Mouse (Mus musculus) heart, embryonic 16.5 days (tissue): ENCODE results near the gene Fkbp8. TPM values are rescaled to one million over a fixed set of nuclear protein-coding genes. Genes with fewer than 3 reads are reported as not detected.
A peak's percentile ranks its signal among the peaks of the same experiment; 100 is the strongest.
"Not testable (repeated sequence)": the region's sequence is repeated elsewhere in the genome, so short reads cannot be mapped to it uniquely, and the experiment has no call there.

Source experiments
- ATAC-seq: fragments of 200-750 bp; cut with Nextera tagmentation; replicated peaks from 2 replicates; pipeline ENCODE4 v1.8.0; 2017; ENCODE audit warnings: moderate number of reproducible peaks; ENCODE audit not compliant: insufficient read depth, low FRiP score; ENCODE audit errors: extremely low read depth
- H3K27ac ChIP-seq: fragments of 300-500 bp; sonication (generic); 2 replicates; pipeline ENCODE4 v1.5.1; 2014; ENCODE audit warnings: mild to moderate bottlenecking, low read length, control low read depth, moderate library complexity
- H3K27me3 ChIP-seq: fragments of 300-500 bp; sonication (generic); 2 replicates; pipeline ENCODE4 v1.6.1; 2014; ENCODE audit warnings: low read length, mixed read lengths; ENCODE audit not compliant: control insufficient read depth, insufficient read depth
- H3K36me3 ChIP-seq: fragments of 300-500 bp; sonication (generic); 2 replicates; pipeline ENCODE4 v1.6.1; 2014; ENCODE audit not compliant: control insufficient read depth, insufficient read depth
- H3K4me1 ChIP-seq: fragments of 300-500 bp; sonication (generic); 2 replicates; pipeline ENCODE4 v1.6.1; 2014; ENCODE audit warnings: low read length, mixed read lengths; ENCODE audit not compliant: control insufficient read depth, insufficient read depth
- H3K4me2 ChIP-seq: fragments of 300-500 bp; sonication (generic); 2 replicates; pipeline ENCODE4 v1.6.1; 2014; ENCODE audit warnings: low read depth, mild to moderate bottlenecking, control low read depth, low read length
- H3K4me3 ChIP-seq: fragments of 300-500 bp; sonication (generic); 2 replicates; pipeline ENCODE4 v1.5.1; 2014; ENCODE audit warnings: mild to moderate bottlenecking, control low read depth, low read length
- H3K9ac ChIP-seq: fragments of 300-500 bp; sonication (generic); 2 replicates; pipeline ENCODE4 v1.6.1; 2014; ENCODE audit warnings: low read length, control low read depth
- H3K9me3 ChIP-seq: fragments of 300-500 bp; sonication (generic); replicated peaks from 2 replicates; pipeline ENCODE4 v1.6.1; 2016; ENCODE audit warnings: low read length; ENCODE audit not compliant: control insufficient read depth
- whole genome bisulfite sequencing: fragments of 180-500 bp; shearing (Covaris S2); extraction: QIAGEN DNeasy Blood & Tissue Kit; methylation state at CpG from one replicate; pipeline ENCODE4 v1.1.7; 2014; 5-methylcytosine and 5-hydroxymethylcytosine counted together
- polyA plus RNA-seq: library from polyadenylated mRNA; unstranded; fragments of >200 nt; fragmentation: Nextera tagmentation; extraction: Ambion mirVana; gene quantifications from 2 replicates; pipeline ENCODE4 v1.2.1, GENCODE M21; 2015

Fkbp8 gene
- polyA plus RNA-seq, 1 experiment from 2014 or later: 273 TPM

GRCm38 (mm10) chr8:70507027-70507393 lies 20.5 kb upstream of the Fkbp8 start:
- ATAC-seq: no peak
- no peak overlapping the region for H3K27ac ChIP-seq
- no peak overlapping the region for H3K4me3 ChIP-seq

GRCm38 (mm10) chr8:70509281-70509952 lies 18.1 kb upstream of the Fkbp8 start:
- Histone ChIP-seq H3K9ac (peak overlapping the region; percentile 99), H3K4me3 (peak overlapping the region; percentile 95), H3K4me1 (peaks cover 25% of the 10 kb centered on the region), H3K36me3 (peaks cover 17% of the 10 kb centered on the region), H3K27ac (peak overlapping the region; percentile 97), H3K27me3 (no peaks in the 10 kb centered on the region), H3K9me3 (no peaks in the 10 kb centered on the region), H3K4me2 (peak overlapping the region; percentile 72)
- ATAC-seq: no peak
- WGBS: 5% methylated on average over 25 of the region's 25 CpGs

More at GRCm38 (mm10) chr8:70507027-70507393, 20.5 kb upstream of the Fkbp8 start:
- 66% methylated on average over 5 of the region's 5 CpGs for WGBS
- Histone ChIP-seq H3K4me2 (no peak overlapping the region), H3K9ac (no peak overlapping the region), H3K4me1 (peaks cover 31% of the 10 kb centered on the region), H3K36me3 (peaks cover 12% of the 10 kb centered on the region), H3K27me3 (peaks cover 7% of the 10 kb centered on the region), H3K9me3 (no peaks in the 10 kb centered on the region)

GRCm38 (mm10) chr8:70510228-70510915 lies 17.2 kb upstream of the Fkbp8 start, which contains the start of gene Uba52:
Gene Uba52, minus strand, starts transcription at chr8:70510801.
- Histone ChIP-seq H3K4me2 (peak within 1 kb of the TSS; percentile 72), H3K27ac (peak within 1 kb of the TSS; percentile 97), H3K9ac (peak within 1 kb of the TSS; percentile 99), H3K27me3 (no peaks in the 10 kb centered on the region), H3K4me3 (peak within 1 kb of the TSS; percentile 95), H3K4me1 (peaks cover 23% of the 10 kb centered on the region), H3K36me3 (peaks cover 18% of the 10 kb centered on the region), H3K9me3 (no peaks in the 10 kb centered on the region)
- WGBS: 2% methylated on average over 72 of the region's 74 CpGs
- peak; percentile 84 for ATAC-seq

DNA sequence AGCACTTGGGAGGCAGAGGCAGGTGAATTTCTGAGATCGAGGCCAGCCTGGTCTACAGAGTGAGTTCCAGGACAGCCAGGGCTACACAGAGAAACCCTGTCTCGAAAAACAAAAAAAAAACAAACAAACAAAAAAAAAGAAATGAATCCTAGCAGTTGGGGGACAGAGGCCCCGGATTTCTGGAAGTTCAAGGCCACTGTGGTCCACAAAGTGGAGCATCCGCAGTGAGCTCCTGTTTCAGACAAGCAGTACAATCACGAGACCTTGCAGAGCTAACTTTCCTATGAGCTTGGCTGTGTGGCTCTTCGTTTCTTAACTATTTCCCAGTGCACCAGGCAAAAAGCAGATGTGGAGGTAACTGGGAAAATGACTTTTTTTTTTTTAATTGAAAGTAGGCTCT lies 16.4 kb upstream of the Fkbp8 start:
- Histone ChIP-seq H3K4me2 (peak overlapping the region; percentile 59), H3K4me1 (peaks cover 16% of the 10 kb centered on the region), H3K4me3 (peak overlapping the region; percentile 95), H3K36me3 (peaks cover 19% of the 10 kb centered on the region)
- not testable (repeated sequence) for H3K27ac ChIP-seq, H3K9ac ChIP-seq, H3K27me3 ChIP-seq, ATAC-seq, H3K9me3 ChIP-seq
- WGBS: 74% methylated on average over 6 of the region's 6 CpGs

DNA sequence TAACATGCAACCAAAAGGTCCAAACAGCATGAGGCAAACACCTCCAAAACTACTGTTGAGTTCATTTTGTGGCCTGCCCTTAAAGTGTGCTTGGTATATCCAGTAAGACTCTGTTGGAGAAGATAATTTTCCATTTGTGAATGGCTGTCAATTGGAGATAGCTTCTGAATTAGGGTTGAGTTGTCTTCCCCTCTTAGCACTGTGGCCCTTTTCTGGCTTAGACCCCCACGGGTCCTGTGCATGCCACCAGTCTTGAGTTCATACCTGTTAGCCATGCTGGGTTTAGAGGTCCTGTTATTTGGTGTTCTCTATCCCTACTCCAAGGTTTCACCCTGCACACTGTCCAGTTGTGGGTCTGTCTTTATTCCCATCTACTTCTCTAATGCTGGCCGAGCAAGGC lies 15.8 kb upstream of the Fkbp8 start:
- peaks cover 23% of the 10 kb centered on the region for H3K36me3 ChIP-seq
- H3K9me3 ChIP-seq: no peaks in the 10 kb centered on the region
- peaks cover 16% of the 10 kb centered on the region for H3K4me1 ChIP-seq
- H3K27ac ChIP-seq: no peak overlapping the region
- no peak for ATAC-seq
- H3K27me3 ChIP-seq: no peaks in the 10 kb centered on the region
- no peak overlapping the region for H3K9ac ChIP-seq
- H3K4me3 ChIP-seq: no peak overlapping the region
- no peak overlapping the region for H3K4me2 ChIP-seq
- WGBS: 90% methylated on average over 2 of the region's 2 CpGs

DNA sequence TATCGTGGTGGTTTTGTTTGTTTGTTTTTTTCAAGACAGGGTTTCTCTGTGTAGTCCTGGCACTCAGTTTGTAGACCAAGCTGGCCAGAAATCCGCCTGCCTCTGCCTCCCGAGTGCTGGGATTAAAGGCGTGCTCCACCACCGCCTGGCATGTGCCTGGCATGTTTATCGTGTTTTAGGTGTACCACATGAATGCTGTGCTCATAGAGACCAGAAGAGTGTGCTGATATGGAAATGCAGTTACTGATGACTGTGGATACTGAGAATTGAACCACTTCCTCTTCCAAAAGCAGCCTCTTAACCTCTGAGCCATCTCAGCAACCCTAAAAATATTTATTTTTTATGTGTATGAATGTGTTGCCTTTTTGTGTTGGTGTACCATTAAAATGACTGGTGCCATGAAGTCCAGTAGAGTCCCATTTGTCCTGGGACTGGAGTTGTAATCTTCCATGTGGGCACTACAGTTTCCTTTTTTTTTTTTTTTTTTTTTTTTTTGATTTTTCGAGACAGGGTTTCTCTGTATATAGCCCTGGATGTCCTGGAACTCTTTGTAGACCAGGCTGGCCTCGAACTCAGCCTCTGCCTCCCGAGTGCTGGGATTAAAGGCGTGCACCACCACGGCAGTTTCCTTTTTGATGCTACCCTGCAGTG lies 15.1 kb upstream of the Fkbp8 start:
- no peak overlapping the region for H3K4me2 ChIP-seq

DNA sequence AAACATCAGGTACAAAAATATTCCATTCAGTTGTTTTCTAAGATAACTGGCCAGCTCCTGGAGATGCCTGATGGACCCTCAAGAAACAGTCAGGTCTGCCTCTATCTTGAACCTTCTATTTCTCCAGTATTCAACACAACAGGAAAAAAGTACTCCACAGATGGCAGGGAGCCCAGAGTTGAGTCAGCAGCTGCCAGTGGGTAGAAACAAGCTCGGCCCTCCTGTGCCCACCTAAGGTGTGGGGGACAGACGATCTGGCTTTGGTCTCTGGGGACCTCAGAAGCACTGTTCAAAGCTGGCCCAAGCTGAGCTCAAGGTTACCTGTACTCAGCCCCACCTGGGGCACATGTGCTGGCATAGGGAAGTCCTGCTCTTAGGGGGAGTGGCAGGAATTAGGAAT lies 14.1 kb upstream of the Fkbp8 start:
- 25% methylated on average over 2 of the region's 2 CpGs for WGBS
- Histone ChIP-seq H3K27me3 (no peaks in the 10 kb centered on the region), H3K4me1 (peaks cover 16% of the 10 kb centered on the region), H3K27ac (no peak overlapping the region), H3K4me2 (no peak overlapping the region), H3K36me3 (peaks cover 20% of the 10 kb centered on the region), H3K9ac (no peak overlapping the region), H3K9me3 (no peaks in the 10 kb centered on the region), H3K4me3 (no peak overlapping the region)
- no peak for ATAC-seq

More for the DNA sequence above, 15.1 kb upstream of the Fkbp8 start:
- peaks cover 16% of the 10 kb centered on the region for H3K4me1 ChIP-seq
- no peak overlapping the region for H3K27ac ChIP-seq
- no peak overlapping the region for H3K9ac ChIP-seq
- no peaks in the 10 kb centered on the region for H3K27me3 ChIP-seq
- H3K36me3 ChIP-seq: peaks cover 23% of the 10 kb centered on the region
- no peak overlapping the region for H3K4me3 ChIP-seq
- no peak for ATAC-seq
- WGBS: 90% methylated on average over 11 of the region's 11 CpGs
- no peaks in the 10 kb centered on the region for H3K9me3 ChIP-seq

DNA sequence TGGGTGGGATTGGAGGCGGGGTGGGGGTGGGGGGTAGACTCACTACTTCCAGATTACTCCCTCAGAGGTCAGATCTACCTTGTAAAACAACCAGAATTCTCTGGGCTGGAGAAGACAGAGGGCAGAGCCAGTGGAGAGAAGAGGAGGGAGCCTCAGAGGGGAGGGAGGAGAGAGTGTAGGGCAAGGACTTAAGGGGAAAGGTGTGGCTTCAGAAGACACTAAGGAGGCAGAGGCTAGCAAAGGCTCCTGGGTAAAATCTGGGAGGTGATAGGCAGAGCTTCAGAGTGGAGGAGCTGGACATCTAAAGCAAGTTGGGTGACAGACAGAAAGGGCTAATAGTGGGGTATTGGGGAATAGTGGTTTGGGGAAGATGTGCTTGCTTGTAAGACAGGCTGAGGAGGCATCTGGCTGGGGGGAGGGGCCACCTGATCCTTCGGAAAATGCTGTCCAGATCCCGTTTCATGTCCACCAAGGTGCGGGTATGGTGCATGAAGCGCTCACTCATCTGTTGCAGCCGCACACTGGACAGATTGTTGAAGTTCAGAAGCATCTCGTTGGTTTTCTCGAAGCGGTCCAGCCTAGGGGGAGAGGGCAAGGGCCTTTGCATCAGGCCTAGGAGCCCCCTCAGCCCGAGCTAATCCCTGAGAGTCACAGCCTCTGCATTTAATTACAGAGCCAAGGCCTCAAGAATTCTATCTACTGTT lies 9.4 kb upstream of the Fkbp8 start:
- Histone ChIP-seq H3K9me3 (no peaks in the 10 kb centered on the region), H3K4me1 (peaks cover 12% of the 10 kb centered on the region), H3K4me2 (no peak overlapping the region), H3K36me3 (peaks cover 18% of the 10 kb centered on the region), H3K4me3 (no peak overlapping the region), H3K27me3 (no peaks in the 10 kb centered on the region), H3K9ac (no peak overlapping the region), H3K27ac (no peak overlapping the region)
- ATAC-seq: no peak
- 72% methylated on average over 10 of the region's 10 CpGs for WGBS
